Mouse (Mus musculus) spleen, postnatal 10 days (tissue): Measurements from ENCODE around the gene Gm45713.
"Not testable (repeated sequence)": the region's sequence is repeated elsewhere in the genome, so short reads cannot be mapped to it uniquely, and the experiment has no call there.

Experiments used
- DNase-seq, 2 experiments: peaks; one replicate each; pipeline ENCODE4 v3.0.0; 2021 to 2022; ENCODE audit warnings: low spot score in 2 of 2

The Gm45713 gene

DNA sequence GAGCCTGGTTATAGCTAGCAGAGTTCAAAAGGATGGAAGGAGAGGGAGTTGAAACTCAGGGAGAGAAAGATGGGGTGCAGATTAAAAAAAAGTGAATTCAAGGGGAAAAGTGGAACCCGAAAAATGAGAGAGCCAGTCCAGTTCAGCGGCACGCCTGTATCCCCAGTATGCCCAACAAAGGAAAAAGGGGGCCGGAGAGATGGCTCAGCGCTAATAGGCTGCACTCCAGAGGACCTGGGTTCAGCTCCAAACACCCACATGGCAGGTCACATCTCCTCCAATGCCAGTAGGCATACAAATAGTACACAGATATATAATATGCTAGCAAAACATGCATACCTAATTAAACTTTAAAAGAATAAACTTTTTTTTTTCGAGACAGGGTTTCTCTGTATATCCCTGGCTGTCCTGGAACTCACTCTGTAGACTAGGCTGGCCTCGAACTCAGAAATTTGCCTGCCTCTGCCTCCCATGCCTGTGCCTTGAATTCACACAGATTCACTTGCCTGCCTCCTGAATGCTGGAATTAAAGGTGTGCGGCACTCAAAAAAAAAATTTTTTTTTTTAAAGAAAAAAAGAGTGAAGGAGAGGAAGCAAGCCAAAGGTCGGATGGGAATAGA is 27.1 kb upstream of the Gm45713 start:
- no peak for DNase-seq

DNA sequence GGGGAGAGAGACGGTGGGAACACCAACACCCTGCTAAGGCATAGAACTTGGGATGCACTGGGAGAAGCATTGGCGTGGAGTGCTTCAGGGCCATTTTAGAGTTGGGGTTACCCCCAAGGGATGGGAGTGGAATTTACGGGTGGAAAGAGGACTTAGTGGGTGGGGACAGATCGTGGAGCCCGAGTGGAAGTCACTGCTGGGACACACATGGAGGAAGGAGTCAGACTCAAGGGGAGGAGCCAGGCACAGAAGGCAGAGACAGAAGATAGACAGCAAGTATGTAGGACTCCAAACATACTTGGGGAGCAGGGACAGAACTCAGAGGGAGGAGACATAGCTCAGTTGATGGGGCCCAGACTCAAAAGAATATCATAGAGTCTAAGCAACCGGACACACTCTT is 26.5 kb upstream of the Gm45713 start:
- DNase-seq: no peak

- DNase-seq: peak; percentile 85 to 91
Observed at GRCm38 (mm10) chr7:45161612-45162473, 25.8 kb upstream of the Gm45713 start.

- DNase-seq: no peak
Observed at GRCm38 (mm10) chr7:45160866-45161265, 24.8 kb upstream of the Gm45713 start.

GRCm38 (mm10) chr7:45160316-45160800 is 24.3 kb upstream of the Gm45713 start:
- no peak for DNase-seq

GRCm38 (mm10) chr7:45158991-45159390 is 23.0 kb upstream of the Gm45713 start:
- no peak for DNase-seq

DNA sequence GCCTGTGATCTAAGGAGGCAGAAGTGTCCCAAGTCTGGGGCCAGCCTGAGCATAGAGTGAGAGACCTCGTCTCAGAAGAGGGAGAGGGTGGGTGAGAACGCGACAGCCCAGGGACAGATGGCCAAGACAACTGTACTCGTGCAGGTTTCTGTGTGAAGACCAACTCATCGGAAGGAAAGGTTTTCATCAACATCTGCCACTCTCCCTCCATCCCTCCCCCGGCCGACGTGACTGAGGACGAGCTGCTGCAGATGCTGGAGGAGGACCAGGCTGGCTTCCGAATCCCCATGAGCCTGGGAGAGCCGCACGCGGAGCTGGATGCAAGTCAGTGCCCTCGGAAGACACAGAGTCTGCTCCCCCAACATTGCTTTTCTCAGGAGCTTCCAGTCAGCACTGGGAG is 21.4 kb upstream of the Gm45713 start:
- no peak for DNase-seq

- no peak for DNase-seq
Observed at GRCm38 (mm10) chr7:45156206-45156605, 20.2 kb upstream of the Gm45713 start.

GRCm38 (mm10) chr7:45155590-45155989 is 19.6 kb upstream of the Gm45713 start:
- no peak for DNase-seq

- peak; percentile 34 to 78 for DNase-seq
Observed at GRCm38 (mm10) chr7:45154993-45155514, 19.0 kb upstream of the Gm45713 start.

- DNase-seq: peak; percentile 97 to 99
Observed at GRCm38 (mm10) chr7:45154096-45154992, 18.3 kb upstream of the Gm45713 start, which contains the start of the genes Pih1d1 and Aldh16a1. Pih1d1 (plus strand) TSS chr7:45154303. Aldh16a1 (minus strand) TSS chr7:45154584.

DNA sequence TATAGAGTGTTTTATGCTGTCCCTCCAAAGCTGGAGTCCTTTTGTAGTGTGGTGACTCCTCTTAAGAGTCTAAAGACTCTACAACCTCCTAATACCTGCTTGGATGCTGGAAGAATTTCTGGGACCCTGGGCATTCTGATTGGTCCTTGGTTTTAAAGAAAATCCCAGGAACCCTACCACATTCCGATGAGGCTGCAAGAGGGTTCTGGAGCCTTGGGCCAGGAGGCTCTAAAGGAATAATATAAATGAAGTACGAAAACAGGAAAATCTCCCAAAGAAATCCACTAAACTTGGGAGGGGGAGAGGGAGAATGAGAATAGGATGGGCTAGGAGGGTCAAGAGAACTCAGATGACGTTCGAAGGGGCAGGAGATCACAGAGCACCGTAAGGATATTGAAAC is 17.6 kb upstream of the Gm45713 start:
- DNase-seq: no peak

DNA sequence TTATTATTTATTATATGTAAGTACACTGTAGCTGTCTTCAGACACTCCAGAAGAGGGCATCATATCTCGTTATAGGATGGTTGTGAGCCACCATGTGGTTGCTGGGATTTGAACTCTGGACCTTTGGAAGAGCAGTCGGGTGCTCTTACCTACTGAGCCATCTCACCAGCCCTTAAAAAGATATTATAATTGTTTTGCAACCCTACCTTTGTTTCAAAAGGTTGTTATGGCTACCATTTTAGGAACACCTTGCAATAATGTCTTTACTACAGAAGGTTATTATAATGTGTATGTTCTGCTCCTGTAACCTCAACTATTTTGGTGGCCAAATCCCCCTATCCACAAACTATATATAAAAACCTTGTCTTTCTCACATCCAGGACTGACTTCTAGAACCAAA is 17.0 kb upstream of the Gm45713 start:
- DNase-seq: not testable (repeated sequence)

DNA sequence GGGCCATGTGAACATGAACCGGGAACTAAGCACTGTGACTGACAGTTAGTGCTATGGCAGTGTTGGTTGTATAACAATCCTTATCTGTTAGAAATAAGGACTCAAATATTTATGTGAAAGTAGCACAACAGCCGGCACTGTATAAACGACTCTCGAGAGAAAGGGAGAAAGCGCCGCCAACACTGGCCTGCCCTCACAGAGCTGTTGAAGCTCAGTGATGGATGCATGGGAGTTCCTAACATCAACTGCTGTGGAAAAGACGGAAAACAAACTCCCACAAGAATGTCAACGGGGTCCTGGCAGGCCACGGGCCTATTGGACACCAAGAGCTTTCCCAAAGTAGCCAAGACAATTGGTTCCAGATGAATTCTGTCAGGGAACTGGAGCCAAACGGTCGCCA is 15.3 kb upstream of the Gm45713 start:
- no peak for DNase-seq

DNA sequence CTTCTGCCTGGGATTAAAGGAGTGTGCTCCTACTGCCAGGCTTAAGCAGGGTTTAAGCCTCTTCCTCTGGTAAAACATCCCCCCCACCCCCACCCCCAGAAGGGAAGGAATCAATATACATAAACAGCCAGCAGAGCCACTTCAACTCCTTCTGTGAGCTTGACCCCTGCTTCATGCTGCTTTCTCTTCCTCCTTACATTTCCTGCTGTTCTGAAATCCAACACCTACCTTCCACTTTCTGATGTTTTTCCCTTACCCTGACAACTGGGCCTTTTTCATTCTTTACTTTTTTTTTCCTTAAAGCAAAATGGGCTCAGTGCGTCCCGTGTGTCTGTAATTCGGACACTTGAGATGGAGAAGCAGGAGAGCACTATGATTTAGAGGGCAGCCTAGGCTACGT is 14.3 kb upstream of the Gm45713 start:
- DNase-seq: no peak

- no peak for DNase-seq
Observed at GRCm38 (mm10) chr7:45149545-45149944, 13.5 kb upstream of the Gm45713 start.

GRCm38 (mm10) chr7:45148534-45149098 is 12.6 kb upstream of the Gm45713 start:
- DNase-seq: no peak

GRCm38 (mm10) chr7:45147899-45148298 is 11.9 kb upstream of the Gm45713 start:
- no peak for DNase-seq

DNA sequence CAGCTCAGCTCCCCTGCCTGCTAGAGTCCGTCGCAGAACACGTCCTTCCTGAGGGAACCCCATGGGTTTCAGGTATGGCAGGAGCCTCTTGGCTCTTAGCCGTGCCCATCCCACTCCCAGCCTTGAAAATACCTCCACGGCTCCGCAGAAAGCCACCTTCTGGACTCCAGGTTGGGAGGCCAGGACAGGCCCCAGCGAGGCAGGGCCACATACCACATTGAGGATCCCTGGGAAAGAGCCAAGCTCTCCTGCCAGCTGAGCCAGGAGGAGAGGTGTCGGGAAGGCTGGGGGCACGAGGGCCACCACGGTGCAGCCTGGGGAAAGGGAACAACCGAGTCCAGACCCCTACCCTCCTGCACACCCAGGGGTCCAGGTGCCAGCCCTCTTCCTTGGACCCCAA is 11.2 kb upstream of the Gm45713 start:
- DNase-seq: no peak

DNA sequence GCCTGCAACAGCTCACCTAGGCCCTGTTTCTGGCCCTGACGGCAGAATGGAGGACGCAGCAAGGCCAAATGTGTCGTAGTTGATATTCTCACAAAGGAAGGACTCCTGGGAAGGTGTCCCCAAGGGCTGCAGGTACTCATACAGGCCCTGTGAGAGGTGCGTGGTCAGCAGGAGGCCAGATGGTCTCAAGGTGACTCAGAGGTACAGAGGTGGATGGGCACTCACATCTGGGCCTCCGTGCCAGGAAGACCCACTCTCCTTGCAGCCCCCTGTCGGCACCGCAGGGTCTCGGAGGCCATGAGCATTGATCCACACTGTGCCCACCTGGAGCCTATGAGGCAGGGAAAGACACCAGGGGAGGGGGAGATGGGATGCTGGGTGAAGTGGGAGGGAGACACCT is 9.4 kb upstream of the Gm45713 start:
- peak in 1 of 2 experiments; percentile 13 for DNase-seq
